Mouse (Mus musculus) large intestine, adult 2 months (tissue): ENCODE data around the gene Vmn1r118. TPM values are rescaled to one million over a fixed set of nuclear protein-coding genes. Genes with fewer than 3 reads are reported as not detected.
"Not testable (repeated sequence)": the region's sequence is repeated elsewhere in the genome, so short reads cannot be mapped to it uniquely, and the experiment has no call there.

ENCODE experiments used
- DNase-seq: peaks from one replicate; pipeline ENCODE4 v3.0.0-alpha.2; 2012; ENCODE audit warnings: low read depth, low spot score
- WGBS: fragments of 180-500 bp; shearing (Covaris S2); methylation state at CpG from one replicate; pipeline ENCODE4 v1.1.7; 2018; 5-methylcytosine and 5-hydroxymethylcytosine counted together
- polyA plus RNA-seq: library from polyadenylated mRNA; depleted of rRNA; stranded (reverse); fragments of >200 nt; gene quantifications from 2 replicates; pipeline ENCODE4 v1.2.3, GENCODE M21; 2012; rRNA removed

The Vmn1r118 gene
- polyA plus RNA-seq: not detected in 2 replicates

DNA sequence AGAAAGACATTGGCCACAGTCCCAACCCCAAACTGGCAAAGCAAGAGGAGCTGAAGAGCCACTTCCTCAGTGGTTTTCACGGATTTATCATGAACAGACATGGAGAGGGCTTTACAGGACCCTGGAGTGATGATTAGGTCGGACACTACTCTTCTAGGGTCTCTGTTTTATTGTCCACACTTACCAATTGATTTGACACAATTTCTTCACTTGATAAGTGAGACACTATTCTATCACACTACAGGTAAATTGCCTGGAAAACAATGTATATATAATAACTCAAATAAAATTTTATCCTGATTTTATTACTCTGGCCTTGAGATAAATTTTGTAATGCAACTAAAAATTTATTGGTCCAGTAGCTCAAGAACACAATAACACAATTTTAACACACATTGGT is at the start of gene Vmn1r118:
Vmn1r118 (minus strand) TSS at position 101 of the 400 bp plus-strand sequence.
- DNase-seq: not testable (repeated sequence)
- no CpG with 5 or more reads among the region's 2 CpGs for WGBS

- WGBS: no CpG with 5 or more reads among the region's 2 CpGs
- DNase-seq: not testable (repeated sequence)
Observed at GRCm38 (mm10) chr7:20884021-20884420, 28.1 kb downstream of the Vmn1r118 start, which contains the start of gene Vmn1r117. Gene Vmn1r117 (minus strand): TSS chr7:20884121.

- not testable (repeated sequence) for DNase-seq
- 48% methylated on average over 3 of the region's 3 CpGs for WGBS
Observed at GRCm38 (mm10) chr7:20871956-20872355, 40.2 kb downstream of the Vmn1r118 start, which contains the start of gene Vmn1r116. Gene Vmn1r116 (plus strand): TSS chr7:20872256.

Other genes with a start within 250 kb of the Vmn1r118 start
- not detected in 2 replicates for gene Vmn1r107, start 243.4 kb downstream of the Vmn1r118 start, polyA plus RNA-seq
- not detected in 2 replicates for gene Vmn1r111, start 209.1 kb downstream of the Vmn1r118 start, polyA plus RNA-seq
- gene Gm10668, start 181.7 kb downstream of the Vmn1r118 start, polyA plus RNA-seq: not detected in 2 replicates
- not detected in 2 replicates for gene Vmn1r112, start 141.2 kb downstream of the Vmn1r118 start, polyA plus RNA-seq
- gene Vmn1r113, start 125.1 kb downstream of the Vmn1r118 start, polyA plus RNA-seq: not detected in 2 replicates
- gene Vmn1r114, start 100.2 kb downstream of the Vmn1r118 start, polyA plus RNA-seq: not detected in 2 replicates
- not detected in 2 replicates for gene Vmn1r115, start 67.4 kb downstream of the Vmn1r118 start, polyA plus RNA-seq
- not detected in 2 replicates for gene Vmn1r116, start 40.1 kb downstream of the Vmn1r118 start, polyA plus RNA-seq
- gene Vmn1r117, start 28.2 kb downstream of the Vmn1r118 start, polyA plus RNA-seq: not detected in 2 replicates
- not detected in 2 replicates for gene Vmn1r119, start 100.1 kb upstream of the Vmn1r118 start, polyA plus RNA-seq
- gene Vmn1r120, start 141.4 kb upstream of the Vmn1r118 start, polyA plus RNA-seq: not detected in 2 replicates
- gene Vmn1r121, start 186.2 kb upstream of the Vmn1r118 start, polyA plus RNA-seq: not detected in 2 replicates
- gene Vmn1r122, start 221.8 kb upstream of the Vmn1r118 start, polyA plus RNA-seq: not detected in 2 replicates
- gene Vmn1r123, start 249.8 kb upstream of the Vmn1r118 start, polyA plus RNA-seq: not detected in 2 replicates